Mouse (Mus musculus): ENCODE data around the gene Adnp. TPM values are rescaled to one million over a fixed set of nuclear protein-coding genes. Genes with fewer than 3 reads are reported as not detected.

Gene Adnp
- 5.4 and 6.5 TPM in 2 replicates for polyA plus RNA-seq (2015; fragmentation: Nextera tagmentation; extraction: Ambion mirVana)

DNA sequence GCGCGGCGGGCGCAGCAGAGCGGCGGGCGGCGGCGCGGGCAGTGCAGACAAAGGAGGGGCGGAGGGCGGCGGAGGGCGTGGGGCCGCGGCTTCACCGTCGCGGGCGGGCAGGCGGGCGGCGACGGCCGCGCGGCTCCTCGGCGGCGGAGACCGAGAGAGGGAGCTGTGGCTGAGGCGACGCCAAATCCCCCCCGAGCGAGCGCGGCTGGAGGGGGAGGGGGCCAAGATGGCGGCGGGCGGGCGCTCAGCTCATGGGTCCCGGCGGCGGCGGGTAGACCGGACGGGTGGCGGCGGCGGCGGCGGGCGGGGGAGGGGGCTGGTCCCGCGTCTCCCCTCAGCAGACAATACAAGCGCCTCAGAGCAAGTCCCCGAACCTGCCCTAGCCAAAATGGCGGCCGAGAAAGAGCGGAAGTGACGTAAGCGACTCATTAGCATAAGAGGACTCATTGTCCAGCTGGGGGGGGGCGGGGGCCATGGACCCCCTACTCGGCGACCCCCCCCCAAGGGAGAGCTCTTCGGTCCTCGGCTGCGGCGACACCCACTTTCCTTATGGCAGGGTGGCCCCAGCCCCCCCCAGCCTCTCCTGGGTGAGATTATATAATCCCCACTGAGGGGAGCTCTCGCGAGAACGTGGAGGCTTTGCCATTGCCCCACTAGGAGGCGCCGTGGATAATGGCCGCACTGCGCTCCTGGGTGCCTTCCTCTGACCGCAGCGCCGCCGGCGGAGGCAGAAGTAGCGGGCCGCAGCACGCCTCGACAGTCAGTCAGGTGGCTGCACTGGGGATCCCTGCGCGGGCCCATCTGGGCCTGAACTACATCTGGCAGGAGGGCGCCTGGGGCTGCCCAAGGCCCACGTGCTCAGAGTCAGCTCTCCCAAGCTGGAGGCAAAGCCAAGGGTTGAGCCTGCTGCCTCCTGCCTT lies at the start of gene Adnp:
TSS of gene Adnp (minus strand) at position 388 of the 920 bp plus-strand sequence.
- Histone ChIP-seq H3K4me1 (replicated peaks; ENCODE audit: control insufficient read depth, insufficient read depth, low read length) (no peaks in the 10 kb centered on the region), H3K27ac (ENCODE audit: low read depth, low read length) (peak within 1 kb of the TSS; percentile 99), H3K27me3 (replicated peaks; ENCODE audit: control insufficient read depth, insufficient read depth, low read length) (no peaks in the 10 kb centered on the region), H3K9me3 (ENCODE audit: control insufficient read depth) (no peaks in the 10 kb centered on the region), H3K4me2 (replicated peaks; ENCODE audit: low read depth) (peak within 1 kb of the TSS; percentile 71), H3K9ac (ENCODE audit: low read depth, low read length) (peak within 1 kb of the TSS; percentile 99), H3K36me3 (ENCODE audit: control insufficient read depth, insufficient read depth) (peaks cover 27% of the 10 kb centered on the region), H3K4me3 (ENCODE audit: low read depth, low read length) (peak within 1 kb of the TSS; percentile 96)
- WGBS, result under 1% methylated on average over 48 of the region's 89 CpGs
- TF ChIP-seq CTCF (IDR thresholded peaks at IDR 0.05; ENCODE audit: low read depth), result peak; percentile 96
- peak; percentile 93 for ATAC-seq

DNA sequence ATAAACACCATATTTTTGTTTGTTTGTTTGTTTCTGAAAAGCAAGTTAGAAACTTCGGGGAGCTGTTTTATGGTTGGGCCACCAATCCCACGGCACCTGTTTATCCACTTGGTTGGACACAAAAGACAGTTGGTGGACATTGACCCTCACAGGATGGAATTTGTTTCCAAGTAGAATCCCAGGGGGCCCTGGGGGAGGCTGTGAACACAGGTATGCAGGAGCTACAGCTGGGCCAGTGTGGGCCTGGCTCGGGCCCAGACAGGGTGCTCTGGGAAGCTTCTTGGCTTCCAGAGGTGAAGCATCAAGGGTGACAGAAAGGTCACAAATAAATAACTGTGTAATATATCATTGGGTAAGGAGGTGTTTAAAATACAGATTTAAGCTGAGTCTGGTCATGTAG lies 49.6 kb upstream of the Adnp start:
- Histone ChIP-seq H3K9me3 (ENCODE audit: control insufficient read depth) (no peaks in the 10 kb centered on the region), H3K4me2 (replicated peaks; ENCODE audit: low read depth) (no peak overlapping the region), H3K4me1 (replicated peaks; ENCODE audit: control insufficient read depth, insufficient read depth, low read length) (no peaks in the 10 kb centered on the region), H3K4me3 (ENCODE audit: low read depth, low read length) (no peak overlapping the region), H3K36me3 (ENCODE audit: control insufficient read depth, insufficient read depth) (no peaks in the 10 kb centered on the region), H3K27me3 (replicated peaks; ENCODE audit: control insufficient read depth, insufficient read depth, low read length) (no peaks in the 10 kb centered on the region), H3K27ac (ENCODE audit: low read depth, low read length) (no peak overlapping the region), H3K9ac (ENCODE audit: low read depth, low read length) (no peak overlapping the region)
- no peak for TF ChIP-seq CTCF (IDR thresholded peaks at IDR 0.05; ENCODE audit: low read depth)
- 29% methylated on average over 3 of the region's 3 CpGs for WGBS
- ATAC-seq, result no peak

DNA sequence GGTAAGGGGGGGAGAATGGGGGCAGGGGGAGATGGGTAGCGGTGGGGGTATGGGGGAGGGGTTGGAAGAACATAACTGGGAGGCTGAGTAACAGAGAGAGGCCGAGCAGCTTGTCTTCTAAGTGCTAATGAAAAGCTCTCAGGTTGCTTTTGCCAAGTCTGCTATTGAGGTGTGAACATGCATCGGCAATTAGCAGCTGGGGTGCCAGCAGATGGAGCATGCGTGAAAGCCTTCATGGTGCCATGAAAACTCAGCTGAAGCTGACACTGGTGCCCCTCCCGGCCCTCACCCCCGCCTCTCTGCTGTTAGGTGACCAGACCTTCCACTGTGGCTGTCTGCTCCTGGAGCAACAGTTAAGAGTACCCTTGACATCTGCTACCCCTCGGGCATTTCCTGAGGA lies 46.9 kb upstream of the Adnp start:
- no peak overlapping the region for H3K4me2 ChIP-seq (replicated peaks; ENCODE audit: low read depth)
- no peak for ATAC-seq
- H3K9me3 ChIP-seq (ENCODE audit: control insufficient read depth), result no peaks in the 10 kb centered on the region
- no peak for TF ChIP-seq CTCF (IDR thresholded peaks at IDR 0.05; ENCODE audit: low read depth)
- no peak overlapping the region for H3K4me3 ChIP-seq (ENCODE audit: low read depth, low read length)
- no peaks in the 10 kb centered on the region for H3K27me3 ChIP-seq (replicated peaks; ENCODE audit: control insufficient read depth, insufficient read depth, low read length)
- no peaks in the 10 kb centered on the region for H3K36me3 ChIP-seq (ENCODE audit: control insufficient read depth, insufficient read depth)
- no peak overlapping the region for H3K9ac ChIP-seq (ENCODE audit: low read depth, low read length)
- H3K27ac ChIP-seq (ENCODE audit: low read depth, low read length), result no peak overlapping the region
- 57% methylated on average over 7 of the region's 7 CpGs for WGBS
- no peaks in the 10 kb centered on the region for H3K4me1 ChIP-seq (replicated peaks; ENCODE audit: control insufficient read depth, insufficient read depth, low read length)

GRCm38 (mm10) chr2:168252639-168253292 lies 45.9 kb upstream of the Adnp start:
- H3K9ac ChIP-seq (ENCODE audit: low read depth, low read length), result no peak overlapping the region
- H3K9me3 ChIP-seq (ENCODE audit: control insufficient read depth), result no peaks in the 10 kb centered on the region
- ATAC-seq, result no peak
- no peak overlapping the region for H3K4me3 ChIP-seq (ENCODE audit: low read depth, low read length)
- no peak overlapping the region for H3K4me2 ChIP-seq (replicated peaks; ENCODE audit: low read depth)
- no peaks in the 10 kb centered on the region for H3K36me3 ChIP-seq (ENCODE audit: control insufficient read depth, insufficient read depth)
- TF ChIP-seq CTCF (IDR thresholded peaks at IDR 0.05; ENCODE audit: low read depth), result peak; percentile 81
- no peaks in the 10 kb centered on the region for H3K27me3 ChIP-seq (replicated peaks; ENCODE audit: control insufficient read depth, insufficient read depth, low read length)
- H3K4me1 ChIP-seq (replicated peaks; ENCODE audit: control insufficient read depth, insufficient read depth, low read length), result no peaks in the 10 kb centered on the region
- H3K27ac ChIP-seq (ENCODE audit: low read depth, low read length), result no peak overlapping the region
- 20% methylated on average over 16 of the region's 16 CpGs for WGBS

- Histone ChIP-seq H3K9me3 (ENCODE audit: control insufficient read depth) (no peaks in the 10 kb centered on the region), H3K4me2 (replicated peaks; ENCODE audit: low read depth) (no peak overlapping the region), H3K4me1 (replicated peaks; ENCODE audit: control insufficient read depth, insufficient read depth, low read length) (no peaks in the 10 kb centered on the region), H3K36me3 (ENCODE audit: control insufficient read depth, insufficient read depth) (no peaks in the 10 kb centered on the region), H3K9ac (ENCODE audit: low read depth, low read length) (no peak overlapping the region), H3K27ac (ENCODE audit: low read depth, low read length) (no peak overlapping the region), H3K4me3 (ENCODE audit: low read depth, low read length) (no peak overlapping the region), H3K27me3 (replicated peaks; ENCODE audit: control insufficient read depth, insufficient read depth, low read length) (no peaks in the 10 kb centered on the region)
- peak; percentile 95 for TF ChIP-seq CTCF (IDR thresholded peaks at IDR 0.05; ENCODE audit: low read depth)
- WGBS, result 16% methylated on average over 8 of the region's 8 CpGs
- ATAC-seq, result peak; percentile 56
Measured at GRCm38 (mm10) chr2:168250270-168250669, 43.4 kb upstream of the Adnp start.

DNA sequence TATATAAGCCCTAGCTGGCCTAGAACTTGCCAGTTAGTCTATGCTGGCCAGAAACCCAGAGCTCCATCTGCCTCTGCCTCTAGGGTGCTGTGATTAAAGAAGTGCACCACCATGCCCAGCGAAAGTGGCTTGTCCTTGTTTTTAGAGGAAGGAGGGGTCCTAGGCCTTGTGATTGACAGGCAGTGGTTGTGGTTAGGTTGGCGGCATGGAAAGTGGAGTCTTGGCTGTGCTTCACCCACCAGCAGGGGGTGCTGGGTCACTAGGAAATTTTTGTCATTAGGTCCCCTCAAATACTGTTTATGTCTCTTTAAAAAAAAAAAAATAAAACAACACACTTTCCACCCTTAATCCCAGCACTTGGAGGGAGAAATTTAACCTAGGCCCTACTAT lies 41.9 kb upstream of the Adnp start:
- ATAC-seq, result no peak
- Histone ChIP-seq H3K4me2 (replicated peaks; ENCODE audit: low read depth) (no peak overlapping the region), H3K27me3 (replicated peaks; ENCODE audit: control insufficient read depth, insufficient read depth, low read length) (no peaks in the 10 kb centered on the region), H3K9me3 (ENCODE audit: control insufficient read depth) (no peaks in the 10 kb centered on the region), H3K36me3 (ENCODE audit: control insufficient read depth, insufficient read depth) (no peaks in the 10 kb centered on the region), H3K4me3 (ENCODE audit: low read depth, low read length) (no peak overlapping the region), H3K9ac (ENCODE audit: low read depth, low read length) (no peak overlapping the region), H3K27ac (ENCODE audit: low read depth, low read length) (no peak overlapping the region), H3K4me1 (replicated peaks; ENCODE audit: control insufficient read depth, insufficient read depth, low read length) (no peaks in the 10 kb centered on the region)
- TF ChIP-seq CTCF (IDR thresholded peaks at IDR 0.05; ENCODE audit: low read depth), result peak; percentile 56
- 43% methylated on average over 2 of the region's 2 CpGs for WGBS
